Mouse (Mus musculus) monocyte, adult 2 months (primary cell): ENCODE data around the gene Ttc4.

Experiments used
- DNase-seq, 2 experiments: peaks; one replicate each; pipeline ENCODE4 v3.0.0; 2022; ENCODE audit warnings: low spot score in 2 of 2, low read depth in 1 of 2

The Ttc4 gene

DNA sequence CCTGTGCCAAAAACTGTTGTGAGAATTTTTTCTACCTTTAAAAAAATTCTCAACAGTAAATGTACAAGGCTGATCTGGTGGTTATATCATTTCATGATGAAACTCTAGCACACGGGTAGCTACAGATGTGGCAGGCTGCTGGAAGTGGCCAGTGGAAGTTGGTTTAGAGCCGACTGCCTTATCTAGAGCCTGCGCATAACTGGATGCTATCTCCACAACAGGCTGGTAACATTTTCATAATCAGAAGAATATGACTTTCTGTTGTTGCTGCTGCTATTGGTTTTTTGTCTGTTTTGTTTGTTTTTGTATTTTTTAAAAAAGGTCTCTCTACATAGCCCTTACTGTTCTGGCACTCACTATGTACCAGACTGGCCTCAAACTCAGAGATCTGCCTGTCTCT lies 26.2 kb downstream of the Ttc4 start:
- DNase-seq, result no peak

DNA sequence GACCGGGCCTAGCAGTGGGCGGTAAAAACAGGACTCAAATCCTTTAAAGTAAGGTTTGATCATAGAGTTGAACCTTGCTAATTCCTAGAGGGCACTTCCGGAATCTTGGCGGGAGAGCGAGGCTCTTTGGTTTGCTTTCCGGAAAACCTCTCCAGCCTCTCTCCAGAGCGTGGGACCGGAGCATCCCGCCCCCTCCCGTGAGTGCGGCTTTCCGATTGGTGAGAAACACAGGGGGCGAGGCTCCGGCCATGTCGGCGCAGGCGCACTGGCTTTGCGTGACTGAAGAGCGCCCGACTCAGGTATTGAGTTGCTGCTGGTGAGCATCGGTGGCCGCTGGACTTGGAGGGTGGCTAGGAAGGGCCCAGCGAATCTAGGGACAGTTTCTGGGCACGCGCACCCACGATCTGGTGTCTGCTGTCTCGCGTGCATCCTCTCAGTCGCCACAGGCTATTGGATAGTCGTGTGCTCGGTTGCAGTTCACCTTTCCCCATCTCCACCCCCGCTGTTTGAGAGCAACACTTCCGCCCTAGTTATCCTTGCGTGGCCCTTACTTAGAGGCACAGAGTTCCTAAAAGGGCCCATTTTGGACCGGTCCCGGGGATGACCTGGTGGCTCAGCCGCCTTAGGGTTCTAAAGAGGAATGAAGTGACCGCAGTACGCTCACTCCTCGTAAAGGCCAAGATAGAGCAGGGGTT lies 27.8 kb downstream of the Ttc4 start, which contains the start of gene Pars2:
Gene Pars2 (plus strand): TSS at position 237 of the 695 bp plus-strand sequence.
- DNase-seq, result peak; percentile 88 to 93

DNA sequence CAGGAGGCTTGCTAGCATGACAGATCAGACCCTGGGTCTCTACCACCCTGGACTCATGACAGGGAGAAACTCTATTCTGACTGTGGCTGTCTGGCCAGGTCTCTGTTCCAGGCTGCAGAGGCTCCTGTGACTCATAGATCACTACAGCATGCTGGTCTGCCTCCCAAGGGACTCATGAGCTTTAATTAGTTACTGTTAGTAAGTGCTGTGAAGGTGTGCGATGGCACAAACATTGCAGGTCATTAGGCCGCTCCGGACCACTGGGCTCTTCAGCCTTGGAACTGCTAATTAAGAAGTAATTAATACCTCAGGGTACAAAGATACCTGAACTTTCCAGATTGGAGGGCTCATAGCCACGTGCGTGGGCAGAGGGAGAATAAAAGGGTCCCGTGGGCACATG lies 31.6 kb downstream of the Ttc4 start:
- DNase-seq, result no peak

DNA sequence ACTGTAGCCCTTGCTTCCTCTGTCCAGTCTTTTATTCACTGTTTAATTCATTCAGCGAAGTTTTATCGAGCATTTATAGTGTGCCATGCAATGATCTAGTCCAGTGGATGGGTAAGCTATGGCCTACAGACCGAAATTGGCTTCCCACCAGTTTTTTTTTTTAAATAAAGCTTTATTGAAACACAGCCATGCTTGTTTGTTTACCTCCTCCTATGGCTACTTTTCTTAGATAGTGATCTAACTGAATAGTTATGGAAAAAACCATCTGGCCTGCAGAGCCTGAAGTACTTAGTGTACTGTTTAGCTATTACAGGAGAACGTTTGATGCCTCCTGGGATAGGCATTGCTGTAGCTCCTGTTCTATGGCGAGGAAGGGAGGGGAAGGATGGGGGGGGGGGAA lies 32.9 kb downstream of the Ttc4 start:
- DNase-seq, result no peak

DNA sequence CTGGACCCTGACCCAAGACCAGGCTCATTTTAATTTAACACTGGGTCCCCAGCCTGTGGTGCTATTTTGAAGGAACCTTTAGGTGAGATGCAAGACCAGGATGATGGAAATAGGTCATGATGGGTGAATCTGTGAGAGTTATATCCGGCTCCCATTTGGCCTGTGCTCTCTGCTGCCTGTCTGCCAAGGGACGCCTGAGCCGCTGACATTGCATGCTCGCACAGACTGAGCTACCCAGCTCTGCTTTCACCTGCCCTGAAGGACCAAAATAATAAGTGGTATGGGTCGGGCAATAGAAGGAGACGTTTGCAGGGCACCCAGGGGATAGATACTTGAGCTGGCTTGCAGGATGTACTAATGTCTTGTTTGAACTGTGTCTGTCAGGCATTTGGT lies 34.5 kb downstream of the Ttc4 start:
- DNase-seq, result no peak

DNA sequence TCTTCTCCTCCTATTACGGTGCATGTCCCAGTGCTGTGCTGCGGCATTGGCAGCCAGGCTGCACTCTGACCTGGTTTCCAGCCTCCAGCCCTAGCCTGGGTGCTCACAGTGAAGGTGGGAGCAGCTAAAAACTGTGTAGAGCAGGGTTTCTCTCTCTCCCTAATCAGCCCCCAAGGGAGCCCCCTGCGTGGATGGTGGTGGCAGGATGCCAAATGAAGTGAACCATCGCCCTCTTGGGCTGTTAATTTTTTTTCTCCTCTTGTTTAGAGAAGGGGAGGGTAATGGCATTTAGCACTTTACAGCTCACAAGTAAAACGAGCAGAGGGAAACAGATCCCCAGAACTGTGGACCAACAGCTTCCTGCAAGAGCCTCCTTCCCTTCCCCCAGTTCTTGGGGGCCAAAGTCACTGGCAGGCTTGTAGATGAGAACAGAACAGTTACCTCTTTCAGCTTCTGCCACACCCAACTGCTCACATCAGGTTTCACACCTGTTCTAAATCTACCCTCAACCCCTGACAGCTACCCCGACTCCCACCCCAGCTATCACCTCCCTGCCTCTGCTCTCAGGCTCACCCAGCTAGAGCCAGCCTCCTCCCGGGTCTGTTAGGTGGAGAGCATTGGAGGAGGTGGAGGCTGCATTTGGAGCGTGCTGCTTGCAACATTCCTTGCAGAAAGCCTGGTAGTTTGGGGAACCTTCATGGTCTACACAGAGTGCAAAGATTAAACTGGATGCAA lies 35.1 kb downstream of the Ttc4 start:
- DNase-seq, result no peak

DNA sequence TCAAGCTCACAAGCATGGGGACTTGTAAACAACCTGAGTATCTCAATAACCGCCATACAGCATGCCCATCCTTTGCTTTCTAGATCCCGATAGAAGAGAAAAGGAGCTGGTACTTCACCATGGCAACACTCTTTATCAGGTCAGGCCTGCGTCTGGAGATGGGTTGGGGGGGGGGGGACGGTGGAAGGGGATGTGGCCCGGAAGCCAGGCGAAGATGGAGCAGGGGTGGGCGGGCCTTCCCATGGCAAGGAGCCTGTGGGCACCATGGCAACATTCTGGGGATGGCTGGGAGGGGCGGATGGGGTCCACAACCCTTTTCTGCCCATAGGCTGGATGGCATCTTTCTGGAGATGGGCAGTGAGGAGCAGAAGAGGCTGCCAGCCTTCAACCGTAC lies 44.7 kb downstream of the Ttc4 start:
- DNase-seq, result no peak

DNA sequence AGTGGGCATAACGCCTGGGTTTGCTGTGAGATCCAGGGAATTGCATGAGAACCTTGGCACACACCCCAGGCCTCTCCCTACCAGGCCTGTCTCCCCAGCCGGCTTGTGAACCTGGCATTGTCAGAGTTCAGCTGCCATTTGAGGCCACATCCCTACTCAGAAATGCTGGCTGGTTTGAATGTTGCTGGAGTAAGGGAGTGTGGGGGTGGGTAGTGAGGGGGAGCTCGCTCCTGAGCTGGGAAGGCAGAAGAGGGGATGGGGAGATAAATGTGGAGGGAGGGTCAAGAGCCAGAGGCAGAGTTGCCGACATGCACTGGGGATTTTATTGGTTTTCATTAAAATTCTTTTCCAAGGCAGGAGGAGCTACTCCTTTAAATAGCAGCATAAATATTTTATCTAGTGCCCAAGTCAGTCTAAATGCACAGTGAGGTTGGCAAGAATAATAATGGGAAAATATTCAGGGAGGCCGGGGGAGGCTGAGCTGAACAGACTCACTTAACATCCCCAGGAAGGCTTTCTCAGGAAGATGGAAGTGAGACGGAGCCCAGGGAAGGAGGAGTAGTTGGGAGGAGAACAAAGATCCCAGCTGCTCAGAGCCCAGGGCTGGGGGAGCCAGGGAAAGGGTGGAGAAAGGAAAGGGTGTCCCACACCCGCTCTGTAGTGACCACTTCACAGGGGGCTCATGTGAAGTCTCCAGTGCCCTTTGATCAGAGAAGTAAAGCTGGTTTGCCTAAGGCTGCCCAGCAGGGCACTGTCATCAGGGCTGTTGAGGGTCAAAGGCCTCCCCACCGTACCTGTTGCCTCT lies 45.3 kb downstream of the Ttc4 start:
- no peak for DNase-seq

DNA sequence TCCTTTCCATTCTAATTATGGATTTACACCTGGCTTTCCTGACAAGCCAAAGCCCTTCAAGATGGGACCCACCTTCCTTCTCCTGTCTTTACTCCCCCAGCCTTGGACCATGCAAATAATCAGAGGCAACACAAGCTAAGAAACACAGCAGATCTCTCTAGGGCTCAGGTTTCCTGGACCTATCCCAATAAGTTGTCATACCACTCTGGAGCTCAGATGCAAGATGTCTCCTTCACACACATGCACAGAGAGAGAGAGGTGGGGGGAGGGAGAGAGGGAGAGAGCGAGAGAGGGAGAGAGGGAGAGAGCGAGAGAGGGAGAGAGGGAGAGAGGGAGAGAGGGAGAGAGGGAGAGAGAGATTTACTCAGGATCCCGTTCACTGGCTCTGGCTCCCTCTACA lies 46.4 kb downstream of the Ttc4 start:
- no peak for DNase-seq

DNA sequence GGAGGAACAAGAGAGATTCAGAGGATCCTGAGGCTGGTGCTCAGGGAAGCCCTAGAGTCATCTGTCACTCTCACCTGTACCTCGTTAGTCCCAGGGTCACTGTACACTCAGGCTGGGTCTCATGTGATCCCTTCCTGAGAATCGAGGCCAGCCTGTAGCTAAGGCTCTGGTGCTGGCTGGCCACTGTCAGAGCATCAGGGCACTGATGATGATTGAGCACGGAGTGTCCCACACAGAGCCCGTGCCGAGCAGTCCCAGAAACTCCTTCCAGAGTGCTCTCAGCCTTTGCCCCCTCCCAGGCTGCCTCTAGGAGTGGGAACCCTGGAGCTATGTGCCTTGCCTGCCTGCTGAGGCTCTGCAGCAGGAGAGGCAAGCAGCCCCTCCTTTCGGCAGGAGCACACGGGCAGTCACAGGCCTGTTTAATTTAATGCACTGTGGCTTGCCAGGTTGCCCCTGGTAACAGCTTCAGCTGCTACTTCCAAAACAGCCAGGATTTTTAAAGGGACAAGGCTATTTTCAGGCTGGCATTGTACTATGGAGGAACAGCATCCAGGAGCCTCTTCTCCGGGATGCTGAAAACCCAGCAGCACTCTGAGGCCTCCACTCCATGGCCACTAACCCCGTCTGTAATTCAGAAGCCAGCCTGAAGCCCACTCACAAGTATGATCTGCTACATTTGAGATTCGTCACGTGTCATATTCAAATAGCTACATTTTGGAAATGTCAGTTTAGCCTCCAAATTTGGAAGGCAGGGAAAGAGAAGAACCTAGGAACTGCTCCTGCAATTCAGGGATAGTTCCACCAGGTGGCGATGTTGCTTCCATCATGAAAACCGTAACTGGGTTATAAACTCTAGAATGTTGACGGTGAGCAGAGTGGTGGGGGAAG lies 48.2 kb downstream of the Ttc4 start:
- peak in 1 of 2 experiments; percentile 22 for DNase-seq

DNA sequence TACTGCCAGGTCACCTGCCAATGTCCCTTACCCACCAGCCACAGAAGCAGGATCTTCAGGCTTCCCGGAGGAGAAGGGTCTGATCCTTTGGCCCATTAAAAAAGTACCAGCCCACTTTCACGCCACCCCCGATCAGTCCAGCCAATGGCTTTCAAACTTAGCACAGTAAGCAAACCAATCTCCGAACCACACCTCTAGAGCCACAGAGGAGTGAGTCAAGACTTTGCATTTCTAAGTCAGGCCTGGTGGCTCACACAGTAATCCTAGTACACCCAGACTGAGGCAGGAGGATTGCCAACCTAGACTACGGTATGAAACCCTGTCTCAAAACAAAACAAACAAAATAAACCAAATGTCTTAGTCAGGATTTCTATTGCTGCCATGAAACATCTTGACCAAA lies 49.4 kb downstream of the Ttc4 start:
- no peak for DNase-seq

DNA sequence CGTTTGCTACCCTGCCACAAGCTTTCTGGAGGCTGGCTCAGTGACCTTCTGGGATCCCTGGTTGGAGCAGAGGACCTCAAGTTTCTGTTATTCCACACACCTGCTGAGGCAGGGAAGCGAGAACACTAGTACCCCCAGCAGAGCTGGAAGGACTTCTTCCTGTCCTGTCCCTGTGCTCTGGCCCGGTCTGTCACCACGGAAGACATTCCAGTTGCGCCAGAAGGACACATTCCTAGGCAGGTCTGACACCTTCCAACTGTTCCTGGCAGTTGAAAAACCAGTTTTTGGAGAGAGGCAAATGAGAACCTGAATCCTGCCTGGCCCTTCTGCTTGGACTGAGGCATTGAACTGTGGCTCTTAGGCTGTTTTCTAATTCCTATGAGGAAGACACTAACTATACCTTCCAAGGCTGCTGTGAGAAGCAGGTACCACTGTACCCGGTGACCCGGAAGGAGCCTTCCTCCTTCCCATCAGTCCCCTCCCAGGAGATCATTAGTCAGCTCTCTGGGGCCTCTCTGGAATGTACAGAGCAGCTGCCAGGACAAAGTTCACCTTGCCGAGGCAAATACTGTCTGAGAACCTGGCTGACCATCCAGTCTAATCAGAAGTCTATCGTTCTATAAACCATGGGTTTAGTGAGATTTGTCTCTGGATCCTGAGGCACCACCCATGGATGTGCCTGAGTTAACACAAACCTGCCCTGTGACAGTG lies 49.9 kb downstream of the Ttc4 start:
- no peak for DNase-seq

DNA sequence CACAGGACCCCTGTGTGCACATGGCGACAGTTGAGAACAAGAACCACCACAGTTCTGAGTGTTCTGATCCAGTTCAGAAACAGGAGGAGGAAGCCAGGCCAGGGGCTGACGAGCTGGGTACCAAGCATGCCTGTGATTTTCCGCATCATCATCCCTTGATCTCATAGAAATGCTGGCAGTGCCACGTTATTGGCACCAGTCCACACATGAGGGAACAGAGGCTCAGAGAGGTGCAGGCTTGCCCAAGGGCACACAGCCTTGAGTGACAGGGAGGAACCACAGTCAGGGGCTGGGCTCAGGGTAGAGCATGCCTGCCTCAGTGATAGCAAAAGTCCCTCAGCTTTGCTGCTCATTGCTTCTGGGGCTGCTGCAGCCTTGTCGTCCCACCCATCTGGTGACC lies 50.9 kb downstream of the Ttc4 start:
- DNase-seq, result no peak

DNA sequence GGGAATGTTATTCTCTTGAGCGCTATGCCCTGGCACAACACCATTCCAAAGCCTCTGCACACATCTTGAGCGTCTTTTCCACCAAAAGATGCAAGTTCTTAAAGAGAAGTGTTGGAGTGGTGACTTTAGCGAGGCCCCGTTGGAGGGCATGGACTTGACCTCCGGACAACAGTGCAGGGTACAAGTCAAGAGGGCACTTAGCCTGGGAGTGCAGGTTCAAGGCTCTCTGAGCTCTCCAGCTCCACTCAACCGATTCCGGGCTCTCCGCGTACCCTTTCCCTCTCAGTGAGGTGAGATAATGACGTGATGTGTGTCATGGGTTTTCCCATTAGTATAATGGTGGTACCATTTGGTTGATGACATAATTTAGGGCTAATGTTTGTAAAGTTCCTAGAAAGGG lies 54.5 kb downstream of the Ttc4 start:
- DNase-seq, result no peak

DNA sequence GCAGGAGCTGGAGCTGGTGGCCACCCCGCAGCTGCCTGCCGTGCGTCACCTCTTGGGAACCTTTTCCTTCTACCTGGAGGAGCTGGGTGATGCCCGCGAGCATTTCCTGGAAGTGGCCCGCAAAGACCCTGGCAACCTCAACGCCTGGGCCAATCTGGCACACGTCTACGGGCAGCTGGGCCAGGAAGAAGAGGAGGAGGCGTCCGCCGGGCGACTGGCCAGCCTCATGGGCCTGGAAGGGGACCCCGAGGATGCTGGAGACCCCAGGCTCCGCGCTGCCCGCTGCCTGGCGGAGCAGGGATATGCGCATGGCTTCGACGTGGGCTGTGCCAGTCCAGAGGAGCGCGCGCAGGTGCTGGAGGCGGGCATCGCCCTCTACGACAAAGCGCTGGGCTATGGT lies 56.0 kb downstream of the Ttc4 start:
- DNase-seq, result no peak

DNA sequence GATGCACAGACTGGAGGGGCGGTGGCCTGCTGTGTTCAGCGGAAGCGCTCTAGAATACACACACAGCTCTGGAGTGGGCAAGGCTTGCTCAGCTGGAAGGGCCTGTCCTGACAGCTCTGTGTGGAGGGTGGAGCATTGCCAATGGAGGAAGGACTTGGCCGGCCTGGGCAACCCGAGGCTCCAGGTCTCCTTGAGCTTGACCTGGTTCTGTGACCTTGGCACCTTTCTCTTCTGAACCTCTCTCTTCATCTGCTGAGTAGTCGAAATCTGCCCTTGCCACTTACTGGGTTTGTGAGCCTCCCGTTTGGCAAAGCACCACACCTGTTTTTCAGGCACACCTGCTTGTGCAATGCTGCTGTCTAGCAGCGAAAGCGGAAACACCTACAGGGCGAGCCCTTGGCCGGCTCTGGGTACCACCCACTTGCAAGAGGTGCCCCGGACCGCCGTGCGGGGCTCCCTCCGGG lies 56.7 kb downstream of the Ttc4 start, which contains the start of gene Ttc22:
Gene Ttc22 (plus strand): TSS at position 403 of the 464 bp plus-strand sequence.
- DNase-seq, result no peak

DNA sequence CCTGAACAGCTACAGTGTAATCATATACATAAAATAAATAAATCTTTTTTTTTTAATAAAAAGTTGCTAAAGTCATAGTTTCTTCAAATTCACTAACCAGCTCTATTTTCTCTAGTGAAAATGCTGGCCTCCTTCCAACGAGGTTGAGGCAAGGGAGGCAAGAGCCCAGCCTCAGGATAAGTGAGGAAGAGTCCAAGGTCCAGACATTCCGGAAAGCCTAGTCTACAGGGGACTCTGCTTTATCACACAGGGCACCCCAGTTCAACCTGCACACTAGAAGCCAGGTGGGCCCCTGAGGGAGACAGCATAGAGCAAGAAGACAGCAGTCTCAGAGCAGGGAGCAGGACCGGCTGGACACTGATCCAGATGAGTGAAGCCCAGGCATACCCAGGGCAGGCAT lies 57.3 kb downstream of the Ttc4 start:
- DNase-seq, result no peak

DNA sequence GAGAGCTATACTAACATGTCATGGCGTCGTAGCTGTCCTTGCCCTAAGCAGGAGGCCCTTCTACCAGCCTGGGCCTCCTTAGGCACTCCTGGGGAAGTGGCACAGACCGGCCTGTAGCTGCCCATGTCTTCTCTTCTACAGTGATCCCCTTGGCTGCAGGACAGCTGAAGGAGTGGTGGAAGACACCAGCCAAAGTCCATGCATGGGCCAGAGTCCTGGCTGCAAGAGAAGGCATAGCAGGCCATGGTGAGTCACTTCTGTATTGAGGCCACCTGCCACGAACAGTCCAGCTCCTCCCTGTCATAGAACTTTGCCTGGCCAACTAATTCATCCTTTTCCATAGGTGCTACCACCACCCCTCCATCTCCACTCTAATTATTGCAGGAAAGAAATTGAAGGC lies 59.8 kb downstream of the Ttc4 start:
- no peak for DNase-seq

DNA sequence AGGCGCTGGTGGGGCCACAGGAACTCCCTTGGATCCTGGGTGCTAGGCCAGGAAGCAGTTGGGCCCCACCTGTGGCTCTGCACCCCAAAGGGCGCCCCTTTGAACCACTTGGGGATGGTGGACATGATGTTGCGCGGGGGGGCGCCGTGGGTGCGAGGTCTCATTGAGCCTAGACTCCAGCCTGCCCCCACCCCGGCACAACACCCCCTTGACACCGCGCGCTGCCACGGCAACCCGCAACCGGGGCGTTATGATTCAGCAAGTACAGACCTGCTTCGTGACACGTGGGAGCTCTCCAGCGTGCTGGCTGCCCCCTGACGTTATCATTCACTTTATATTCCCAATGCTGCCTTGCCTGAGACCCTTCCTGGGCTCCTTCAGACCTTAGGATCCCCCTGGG lies 61.7 kb downstream of the Ttc4 start, which contains the start of gene Lexm:
Gene Lexm (minus strand): TSS at position 186 of the 400 bp plus-strand sequence.
- DNase-seq, result no peak

DNA sequence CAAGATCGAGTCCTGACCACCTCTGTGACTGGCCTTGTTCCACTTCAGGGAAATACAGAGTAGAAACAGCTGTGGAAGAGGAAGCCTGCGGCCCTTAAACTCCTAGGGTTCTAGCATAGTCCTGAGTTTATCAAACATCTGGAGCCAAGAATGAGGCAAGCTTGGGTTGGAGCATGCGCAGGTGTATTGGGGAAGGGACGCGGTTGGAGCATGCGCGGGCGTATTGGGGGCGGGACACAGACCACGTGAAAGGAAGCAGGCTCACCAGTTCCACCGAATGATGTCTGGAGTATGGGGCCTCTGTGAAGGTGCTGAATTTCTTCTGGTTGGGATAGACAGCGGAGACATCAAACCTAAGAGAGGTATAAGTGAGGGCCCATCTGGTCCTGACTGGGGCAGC lies 63.1 kb downstream of the Ttc4 start:
- no peak for DNase-seq
